Mouse (Mus musculus) CH12.LX (cell line): Measurements from ENCODE around the gene Tmem245. TPM values are rescaled to one million over a fixed set of nuclear protein-coding genes. Genes with fewer than 3 reads are reported as not detected.

Experiments
- DNase-seq: peaks from one replicate; pipeline ENCODE4 v3.0.0-alpha.2; 2013; ENCODE audit errors: extremely low read depth
- H3K27ac ChIP-seq: 2 replicates; pipeline ENCODE4 v1.5.1; 2012; ENCODE audit warnings: low read depth, mild to moderate bottlenecking, control low read depth, moderate library complexity; ENCODE audit not compliant: insufficient read depth
- H3K27me3 ChIP-seq: replicated peaks from 2 replicates; pipeline ENCODE3; 2012; ENCODE audit warnings: inconsistent platforms
- H3K36me3 ChIP-seq, 2 experiments: replicated peaks in 1 of 2; 2 replicates each; pipeline versions ENCODE3 to v1.6.1; 2012; ENCODE audit warnings: inconsistent platforms in 1 of 2, low read length in 1 of 2, mild to moderate bottlenecking in 1 of 2, mixed read lengths in 1 of 2, moderate library complexity in 1 of 2; ENCODE audit not compliant: control insufficient read depth in 1 of 2, insufficient read depth in 1 of 2
- H3K4me1 ChIP-seq, 2 experiments: 2 replicates each; pipeline ENCODE4 v1.6.1; 2012; ENCODE audit warnings: inconsistent platforms in 1 of 2, moderate library complexity in 1 of 2; ENCODE audit not compliant: insufficient read depth in 2 of 2, control insufficient read depth in 1 of 2
- H3K4me2 ChIP-seq: 2 replicates; pipeline ENCODE4 v1.6.1; 2012; ENCODE audit warnings: low read depth, mild to moderate bottlenecking, control low read depth; ENCODE audit not compliant: poor library complexity, insufficient read depth, severe bottlenecking
- H3K4me3 ChIP-seq, 3 experiments: fragments of 150-350 bp in 1 of 3; sonication (generic) in 1 of 3; replicated peaks in 1 of 3; 2 replicates each; pipeline versions ENCODE3 to v1.5.1; 2011 to 2012; ENCODE audit warnings: low read depth in 2 of 3, low read length in 2 of 3, mild to moderate bottlenecking in 2 of 3, moderate library complexity in 2 of 3, control low read depth in 1 of 3, improper control_type of control experiment in 1 of 3, inconsistent platforms in 1 of 3, mixed read lengths in 1 of 3; ENCODE audit not compliant: poor library complexity in 1 of 3
- H3K79me2 ChIP-seq: replicated peaks from 2 replicates; pipeline ENCODE4 v1.6.1; 2012; ENCODE audit warnings: mild to moderate bottlenecking, moderate library complexity; ENCODE audit not compliant: control insufficient read depth, poor library complexity, insufficient read depth, severe bottlenecking; ENCODE audit errors: extremely low read depth
- H3K9ac ChIP-seq: 2 replicates; pipeline ENCODE4 v1.6.1; 2012; ENCODE audit warnings: low read depth, mild to moderate bottlenecking, control low read depth, moderate library complexity; ENCODE audit not compliant: insufficient read depth
- H3K9me3 ChIP-seq: replicated peaks from 2 replicates; pipeline ENCODE3; 2012; ENCODE audit warnings: low read length, inconsistent platforms, mixed read lengths
- BHLHE40 ChIP-seq: IDR thresholded peaks from 2 replicates; pipeline ENCODE4 v1.6.1; 2011; ENCODE audit warnings: mild to moderate bottlenecking, low read depth, low read length, improper control_type of control experiment
- CHD1 ChIP-seq: IDR thresholded peaks from 2 replicates; pipeline ENCODE4 v1.6.1; 2012; ENCODE audit warnings: low read depth, low read length, improper control_type of control experiment, inconsistent platforms
- CHD2 ChIP-seq: IDR thresholded peaks from 2 replicates; pipeline ENCODE4 v1.6.1; 2011; ENCODE audit warnings: low read length, improper control_type of control experiment
- CTCF ChIP-seq, 2 experiments: IDR thresholded peaks in 1 of 2; conservative IDR thresholded peaks in 1 of 2; 2 replicates each; pipeline ENCODE4 v1.5.1; 2011 to 2012; ENCODE audit warnings: low read depth in 2 of 2, low read length in 2 of 2, improper control_type of control experiment in 1 of 2, inconsistent platforms in 1 of 2, mild to moderate bottlenecking in 1 of 2, moderate library complexity in 1 of 2
- E2F4 ChIP-seq: IDR thresholded peaks from 2 replicates; pipeline ENCODE4 v1.6.1; 2011; ENCODE audit warnings: low read depth, low read length, improper control_type of control experiment; ENCODE audit not compliant: insufficient replicate concordance
- ELF1 ChIP-seq: IDR thresholded peaks from 2 replicates; pipeline ENCODE4 v1.6.1; 2014; ENCODE audit warnings: low read depth, mild to moderate bottlenecking, inconsistent platforms, low read length, improper control_type of control experiment
- EP300 ChIP-seq: IDR thresholded peaks from 2 replicates; pipeline ENCODE4 v1.6.1; 2011; ENCODE audit warnings: low read length, improper control_type of control experiment
- ETS1 ChIP-seq: conservative IDR thresholded peaks from 2 replicates; pipeline ENCODE4 v1.6.1; 2012; ENCODE audit warnings: low read depth, mild to moderate bottlenecking, inconsistent platforms, low read length, improper control_type of control experiment, moderate library complexity
- GABPA ChIP-seq: IDR thresholded peaks from 2 replicates; pipeline ENCODE4 v1.6.1; 2012; ENCODE audit warnings: low read depth, low read length, improper control_type of control experiment, inconsistent platforms; ENCODE audit not compliant: insufficient replicate concordance
- HCFC1 ChIP-seq: IDR thresholded peaks from 2 replicates; pipeline ENCODE4 v1.6.1; 2012; ENCODE audit warnings: low read depth, mild to moderate bottlenecking, inconsistent platforms, low read length, improper control_type of control experiment
- IRF4 ChIP-seq: IDR thresholded peaks from 2 replicates; pipeline ENCODE4 v1.6.1; 2014; ENCODE audit warnings: low read depth, mild to moderate bottlenecking, inconsistent platforms, low read length, improper control_type of control experiment
- JUND ChIP-seq: conservative IDR thresholded peaks from 2 replicates; pipeline ENCODE4 v1.6.1; 2011; ENCODE audit warnings: low read depth, low read length, improper control_type of control experiment
- MAFK ChIP-seq: IDR thresholded peaks from 2 replicates; pipeline ENCODE4 v1.6.1; 2011; ENCODE audit warnings: low read length, improper control_type of control experiment; ENCODE audit not compliant: insufficient replicate concordance
- MAX ChIP-seq: IDR thresholded peaks from 2 replicates; pipeline ENCODE4 v1.6.1; 2011; ENCODE audit warnings: low read length, improper control_type of control experiment
- MAZ ChIP-seq: IDR thresholded peaks from 2 replicates; pipeline ENCODE4 v1.6.1; 2012; ENCODE audit warnings: low read depth, mild to moderate bottlenecking, inconsistent platforms, low read length, improper control_type of control experiment, moderate library complexity
- MEF2A ChIP-seq: IDR thresholded peaks from 2 replicates; pipeline ENCODE4 v1.6.1; 2014; ENCODE audit warnings: low read depth, mild to moderate bottlenecking, inconsistent platforms, low read length, improper control_type of control experiment, borderline replicate concordance
- MXI1 ChIP-seq: IDR thresholded peaks from 2 replicates; pipeline ENCODE4 v1.6.1; 2011; ENCODE audit warnings: mild to moderate bottlenecking, low read depth, low read length, improper control_type of control experiment
- MYC ChIP-seq: IDR thresholded peaks from 2 replicates; pipeline ENCODE4 v1.6.1; 2011; ENCODE audit warnings: low read depth, mild to moderate bottlenecking, improper control_type of control experiment, low read length
- NELFE ChIP-seq: IDR thresholded peaks from 2 replicates; pipeline ENCODE4 v1.6.1; 2011; ENCODE audit warnings: low read depth, low read length, improper control_type of control experiment
- NRF1 ChIP-seq: IDR thresholded peaks from 2 replicates; pipeline ENCODE4 v1.6.1; 2014; ENCODE audit warnings: low read depth, mild to moderate bottlenecking, inconsistent platforms, low read length, improper control_type of control experiment, moderate library complexity
- POLR2A ChIP-seq: IDR thresholded peaks from 2 replicates; pipeline ENCODE4 v1.6.1; 2011; ENCODE audit warnings: low read depth, mild to moderate bottlenecking, improper control_type of control experiment, low read length
- POLR2AphosphoS2 ChIP-seq: IDR thresholded peaks from 2 replicates; pipeline ENCODE4 v1.6.1; 2011; ENCODE audit warnings: low read depth, low read length, improper control_type of control experiment
- RAD21 ChIP-seq: IDR thresholded peaks from 2 replicates; pipeline ENCODE4 v1.6.1; 2011; ENCODE audit warnings: low read depth, mild to moderate bottlenecking, low read length, improper control_type of control experiment, moderate library complexity
- RCOR1 ChIP-seq: conservative IDR thresholded peaks from 2 replicates; pipeline ENCODE4 v1.6.1; 2012; ENCODE audit warnings: low read depth, mild to moderate bottlenecking, inconsistent platforms, low read length, improper control_type of control experiment
- SIN3A ChIP-seq: IDR thresholded peaks from 2 replicates; pipeline ENCODE4 v1.6.1; 2012; ENCODE audit warnings: low read length, improper control_type of control experiment, inconsistent platforms
- TCF12 ChIP-seq: IDR thresholded peaks from 2 replicates; pipeline ENCODE4 v1.6.1; 2014; ENCODE audit warnings: low read depth, mild to moderate bottlenecking, inconsistent platforms, low read length, improper control_type of control experiment
- USF1 ChIP-seq: IDR thresholded peaks from 2 replicates; pipeline ENCODE4 v1.6.1; 2014; ENCODE audit warnings: low read depth, mild to moderate bottlenecking, inconsistent platforms, low read length, improper control_type of control experiment
- USF2 ChIP-seq: conservative IDR thresholded peaks from 2 replicates; pipeline ENCODE4 v1.6.1; 2011; ENCODE audit warnings: low read depth, low read length, improper control_type of control experiment
- ZKSCAN1 ChIP-seq: IDR thresholded peaks from 2 replicates; pipeline ENCODE4 v1.6.1; 2012; ENCODE audit warnings: low read depth, inconsistent platforms, low read length, improper control_type of control experiment, borderline replicate concordance
- ZMIZ1 ChIP-seq: IDR thresholded peaks from 2 replicates; pipeline ENCODE4 v1.6.1; 2012; ENCODE audit warnings: low read depth, mild to moderate bottlenecking, inconsistent platforms, low read length, improper control_type of control experiment
- ZNF384 ChIP-seq: IDR thresholded peaks from 2 replicates; pipeline ENCODE4 v1.6.1; 2012; ENCODE audit warnings: low read depth, low read length, improper control_type of control experiment, inconsistent platforms
- dilution Hi-C: fragments of 300-500 bp; cut with MboI; formaldehyde crosslinking; loops from 2 replicates; pipeline ENCODE4 v1.14.3; 2020; ENCODE audit warnings: low sequenced_read_pairs; ENCODE audit not compliant: extremely low pct_unique_long_range_greater_than_20kb, extremely low pct_ligation_motif_present
- in situ Hi-C: fragments of 300-500 bp; cut with MboI; formaldehyde crosslinking; loops from 3 replicates; pipeline ENCODE4 v1.14.3; 2019; ENCODE audit warnings: low sequenced_read_pairs, low pct_ligation_motif_present, low pct_unique_long_range_greater_than_20kb, mixed read lengths
- polyA plus RNA-seq: library from polyadenylated mRNA; unstranded; fragments of >175 nt; gene quantifications from 2 replicates; pipeline ENCODE4 v1.2.1, GENCODE M21; 2012; ENCODE audit warnings: low read depth; ENCODE audit not compliant: insufficient read length
- total RNA-seq, 2 experiments: library from RNA; depleted of rRNA; stranded (reverse); fragments of 300-350 nt in 1 of 2; fragments of >200 nt in 1 of 2; gene quantifications; 2 replicates each; pipeline ENCODE4 v1.2.3; 2012 to 2014

The Tmem245 gene
- total and polyA plus RNA-seq, 3 experiments, result 4.4 to 9.0 (median 5.6) TPM

- dilution Hi-C loops, result no loop called here
- in situ Hi-C loops, result no loop called here
- no peak overlapping the region for H3K4me2 ChIP-seq
Measured at GRCm38 (mm10) chr4:56880036-56880703, 67.1 kb downstream of the Tmem245 start.

DNA sequence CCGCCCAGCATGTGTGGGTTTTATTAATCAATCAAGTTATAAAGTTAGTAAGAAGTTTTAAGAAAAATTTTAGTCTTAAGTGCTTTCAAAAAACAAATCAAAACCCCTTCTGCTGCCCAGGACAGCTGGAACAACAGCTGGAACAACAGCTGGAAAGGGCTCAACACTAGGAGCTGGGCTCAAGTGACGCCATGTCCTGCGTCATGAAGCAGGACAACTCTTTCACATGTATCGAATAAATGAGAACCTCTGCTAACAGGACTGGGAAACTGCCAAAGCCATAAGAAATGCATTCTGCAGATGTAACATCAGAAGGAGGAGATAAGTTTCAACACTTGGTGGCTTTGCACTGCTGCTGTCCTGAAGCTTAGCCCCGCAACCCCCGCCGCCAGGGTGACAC is 68.3 kb downstream of the Tmem245 start:
- in situ Hi-C loops (no loop called here), dilution Hi-C loops (no loop called here)
- Histone ChIP-seq H3K27me3 (no peaks in the 10 kb centered on the region), H3K27ac (no peak overlapping the region), H3K36me3 (peaks cover 14 to 50% of the 10 kb centered on the region in 2 experiments), H3K9me3 (peaks cover 2% of the 10 kb centered on the region), H3K4me1 (peaks cover 13 to 38% of the 10 kb centered on the region in 2 experiments), H3K9ac (no peak overlapping the region), H3K79me2 (no peaks in the 10 kb centered on the region), H3K4me3 (no peak overlapping the region), H3K4me2 (no peak overlapping the region)
- DNase-seq, result no peak
- TF ChIP-seq NELFE (no peak), SIN3A (no peak), IRF4 (no peak), ETS1 (no peak), ZNF384 (no peak), MXI1 (no peak), ZMIZ1 (no peak), USF2 (no peak), HCFC1 (no peak), E2F4 (no peak), EP300 (no peak), MAZ (no peak), ELF1 (no peak), POLR2A (no peak), GABPA (no peak)

More at GRCm38 (mm10) chr4:56880036-56880703, 67.1 kb downstream of the Tmem245 start:
- Histone ChIP-seq H3K9me3 (no peaks in the 10 kb centered on the region), H3K4me1 (peaks cover 13 to 38% of the 10 kb centered on the region in 2 experiments), H3K27ac (no peak overlapping the region), H3K36me3 (peaks cover 18 to 52% of the 10 kb centered on the region in 2 experiments), H3K27me3 (no peaks in the 10 kb centered on the region), H3K79me2 (no peaks in the 10 kb centered on the region), H3K4me3 (no peak overlapping the region), H3K9ac (no peak overlapping the region)
- peak; percentile 62 for DNase-seq
- TF ChIP-seq SIN3A (no peak), GABPA (no peak), IRF4 (peak; percentile 60), EP300 (peak; percentile 12; the same call in 1 of the 2 replicates), POLR2A (no peak), NRF1 (no peak), MYC (no peak), CHD2 (no peak), MAFK (no peak), POLR2AphosphoS2 (no peak), JUND (no peak), USF1 (no peak), MAZ (no peak), MAX (no peak), RAD21 (no peak), ZMIZ1 (no peak), MXI1 (no peak), ZKSCAN1 (no peak), CHD1 (no peak), TCF12 (no peak), E2F4 (no peak), CTCF (conservative IDR thresholded peaks at IDR 0.05 in 1 of 2, IDR thresholded peaks at IDR 0.05 in 1 of 2; ENCODE audit: low read depth in 2 of 2, low read length in 2 of 2) (no peak), RCOR1 (no peak), MEF2A (peak; percentile 34; the same call in 1 of the 2 replicates), BHLHE40 (peak; percentile 27; the same call in 1 of the 2 replicates), ELF1 (no peak), ZNF384 (peak; percentile 57)
